Mouse (Mus musculus) kidney, adult 2 months (tissue): ENCODE data around the gene 1190005I06Rik.

Source experiments
- CTCF ChIP-seq: fragments of 200-500 bp; conservative IDR thresholded peaks from 2 replicates; pipeline ENCODE4 v1.5.1; 2011; ENCODE audit warnings: low read depth, mild to moderate bottlenecking, control low read depth, low read length, moderate library complexity, mixed read lengths; ENCODE audit not compliant: insufficient read depth, insufficient read length
- POLR2A ChIP-seq: fragments of 200-500 bp; IDR thresholded peaks from one replicate; pipeline ENCODE4 v1.6.1; 2011; ENCODE audit warnings: low read depth, low read length, control low read depth

DNA sequence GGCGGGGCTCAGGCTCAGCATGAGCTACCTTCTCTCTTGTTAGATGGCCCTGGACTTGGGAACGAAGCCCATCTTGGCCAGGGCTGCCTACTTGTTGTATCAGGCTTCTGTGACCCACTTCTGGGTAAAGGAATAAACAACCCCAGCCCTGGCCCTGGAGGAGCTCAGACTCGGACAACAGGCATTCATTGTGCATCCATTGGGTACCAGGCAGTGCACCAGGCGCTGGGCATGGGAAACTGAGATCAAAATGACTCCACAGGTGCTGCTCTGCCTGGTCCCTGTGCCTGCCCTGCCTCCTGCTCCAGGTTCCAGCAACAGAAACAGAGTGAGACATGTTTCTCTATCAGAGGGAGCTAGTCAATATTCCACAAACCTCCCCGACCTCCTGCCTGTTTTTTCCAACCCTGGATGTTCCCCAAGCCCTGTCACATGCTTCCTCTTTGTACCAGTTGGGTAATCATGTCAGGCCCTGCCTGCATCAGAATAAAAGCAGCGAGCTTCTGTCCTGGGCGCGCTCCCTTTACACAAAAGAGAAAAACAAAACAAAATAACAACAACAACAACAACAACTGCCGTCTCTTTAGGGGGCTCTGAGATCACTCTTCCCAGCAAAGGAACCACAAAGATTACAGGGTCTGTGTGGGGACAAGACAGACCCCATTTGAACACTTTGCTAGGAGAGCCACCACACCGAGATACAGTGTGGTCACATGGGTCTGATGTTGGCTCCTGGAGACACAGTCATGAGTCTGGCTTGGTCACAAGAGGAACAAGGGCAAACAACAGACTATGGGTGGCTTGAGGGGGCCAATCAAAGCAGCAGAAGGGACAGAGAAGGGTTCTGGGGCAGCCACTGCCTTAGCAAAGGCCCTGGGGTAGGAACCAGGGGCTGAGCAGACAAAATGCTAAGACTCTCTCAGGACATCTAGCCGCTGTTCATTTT lies 27.9 kb downstream of the 1190005I06Rik start:
- TF ChIP-seq CTCF, result no peak
- no peak for TF ChIP-seq POLR2A
